Mouse (Mus musculus): ENCODE measurements around the gene Sowahb. TPM values are rescaled to one million over a fixed set of nuclear protein-coding genes. Genes with fewer than 3 reads are reported as not detected.

Gene Sowahb
- polyA plus RNA-seq, 2 experiments from 2014 or later = not detected

DNA sequence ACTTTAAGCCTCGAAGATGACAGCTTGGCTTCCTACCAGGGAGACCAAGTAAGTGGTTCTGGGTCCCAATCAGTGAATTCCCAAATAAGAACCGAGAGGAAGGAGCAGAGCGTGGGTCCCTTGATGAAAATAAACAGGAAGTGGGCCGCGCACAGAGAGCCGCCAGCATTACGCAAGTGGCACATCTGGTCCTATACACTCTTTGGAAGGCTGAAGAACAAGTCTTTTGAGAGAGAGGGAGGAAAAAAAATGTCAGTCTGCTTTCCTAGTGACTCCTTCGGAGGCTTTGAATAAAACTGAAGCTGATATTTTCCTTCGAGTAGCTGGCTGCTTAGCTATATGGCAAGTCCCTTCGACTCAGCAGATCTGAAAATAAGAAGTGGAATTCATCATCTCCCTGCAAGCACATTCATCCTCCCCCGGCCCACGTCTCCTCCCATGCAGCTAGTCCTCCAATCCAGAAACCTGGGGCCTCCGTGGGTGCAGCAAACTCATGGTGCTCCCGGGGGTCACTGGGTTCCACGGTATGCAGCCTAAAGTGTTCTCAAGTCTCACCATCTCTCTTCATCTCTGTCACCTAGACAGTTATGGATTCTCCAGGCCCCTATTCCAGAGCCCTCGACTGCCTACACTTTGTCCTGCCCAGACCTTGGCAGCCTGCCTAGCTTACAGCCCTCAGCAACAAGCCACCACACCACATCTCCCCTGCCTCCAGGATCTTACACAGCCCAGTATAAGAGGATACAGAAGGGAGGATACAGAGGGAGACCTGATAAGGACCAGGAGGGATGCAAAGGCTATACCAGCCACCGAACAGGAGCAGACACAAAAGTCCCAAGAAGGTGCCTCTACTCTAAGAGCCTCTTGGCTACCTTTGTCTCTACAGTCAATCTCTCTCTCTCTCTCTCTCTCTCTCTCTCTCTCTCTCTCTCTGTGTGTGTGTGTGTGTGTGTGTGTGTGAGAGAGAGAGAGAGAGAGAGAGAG, 43.8 kb downstream of the Sowahb start:
- no peak for ATAC-seq

DNA sequence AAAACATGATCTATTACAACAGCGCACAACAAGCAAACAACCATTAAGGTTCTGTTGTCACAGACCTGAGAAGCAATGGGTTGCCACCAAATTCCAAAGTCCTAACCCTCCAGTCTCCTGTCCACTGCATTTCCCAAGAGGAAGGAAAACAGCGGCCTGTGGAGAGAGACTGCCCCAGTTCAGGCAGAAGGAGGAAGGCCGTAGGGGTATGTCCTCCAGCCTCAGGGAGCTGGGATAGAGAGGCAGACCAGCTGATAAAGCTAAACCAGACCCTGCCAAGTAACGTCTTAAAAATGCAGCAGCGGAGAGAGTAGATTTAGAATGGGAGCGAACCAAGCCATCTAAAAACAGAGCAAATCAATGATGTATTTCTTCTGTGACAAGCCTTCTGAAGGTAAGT, 44.8 kb downstream of the Sowahb start:
- ATAC-seq = no peak

DNA sequence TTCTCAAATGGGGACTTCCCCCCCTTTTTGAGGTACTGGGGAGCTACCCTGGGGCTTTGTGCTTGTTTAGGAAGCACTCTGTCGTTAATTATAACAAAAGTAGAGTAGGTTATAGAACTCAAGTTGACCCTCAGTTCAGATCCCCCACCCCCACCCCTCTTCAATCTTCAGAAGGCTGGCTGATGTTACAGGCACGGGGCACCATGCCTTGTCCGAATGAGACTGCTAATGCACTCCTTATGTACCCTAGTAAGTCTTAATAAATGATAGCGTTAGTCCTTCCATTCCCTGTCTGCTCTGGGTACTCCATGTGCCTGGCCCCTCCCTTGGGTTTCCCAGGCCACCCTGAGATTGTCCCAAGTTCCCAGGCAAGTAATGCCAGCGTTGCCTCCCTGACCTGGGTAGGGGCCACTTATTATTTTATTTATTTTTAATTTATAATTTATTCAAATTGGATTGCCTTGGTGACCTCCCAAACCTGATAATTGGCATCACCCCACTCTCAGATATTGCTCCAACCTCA, 46.3 kb downstream of the Sowahb start:
- ATAC-seq = no peak

DNA sequence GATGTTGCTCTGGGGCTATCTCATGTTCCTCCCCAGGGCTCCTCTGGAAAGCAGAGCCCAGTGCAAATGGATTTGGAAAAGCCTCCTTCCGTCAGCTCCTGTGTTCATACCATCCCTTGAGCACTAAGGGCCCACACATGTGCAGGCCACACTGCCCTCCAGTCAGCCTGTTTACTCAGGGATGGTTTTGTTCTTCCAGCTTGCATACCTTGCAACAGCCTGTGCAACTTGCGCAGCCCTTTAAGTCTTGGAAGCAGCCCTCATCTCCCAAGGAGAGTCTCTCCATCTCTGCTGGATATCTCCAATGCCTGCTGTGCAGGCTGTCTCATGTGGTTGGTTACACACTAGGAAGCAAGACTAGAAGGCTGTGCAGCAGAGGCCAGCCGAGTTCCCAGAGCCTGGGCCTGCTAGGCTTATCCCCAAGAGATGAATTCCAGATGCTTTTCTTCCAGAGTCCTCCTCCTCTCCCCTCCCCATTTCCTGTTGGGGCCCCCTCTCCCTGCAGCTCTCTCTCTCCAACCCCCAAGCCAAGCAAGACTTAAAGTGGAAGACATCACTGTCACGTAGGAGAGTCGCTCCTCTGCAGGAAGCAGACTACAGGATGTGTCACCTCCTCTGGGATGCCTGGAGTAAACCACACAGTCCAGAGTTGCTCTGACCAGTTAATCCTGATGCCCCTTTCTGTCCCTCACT, 47.2 kb downstream of the Sowahb start:
- ATAC-seq = no peak

DNA sequence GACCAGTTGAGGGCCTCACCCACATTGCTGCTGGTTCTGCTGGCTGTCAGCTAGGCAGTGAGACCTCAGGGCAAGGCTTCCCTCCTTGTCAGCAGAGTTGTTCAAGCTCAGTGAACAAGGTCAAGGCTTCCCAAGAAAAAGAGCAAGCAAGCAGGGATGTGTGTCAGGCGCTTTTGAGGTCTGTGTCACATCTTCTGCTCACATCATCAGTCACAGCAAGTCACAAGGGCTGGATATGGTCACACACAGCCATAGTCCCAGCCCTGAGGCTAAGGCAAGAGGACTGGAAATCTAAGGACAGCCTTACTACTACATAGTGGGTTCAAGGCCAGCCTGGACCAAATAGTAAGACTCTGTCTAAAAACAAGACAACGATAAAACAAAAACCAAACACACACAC, 50.0 kb downstream of the Sowahb start:
- ATAC-seq = no peak

DNA sequence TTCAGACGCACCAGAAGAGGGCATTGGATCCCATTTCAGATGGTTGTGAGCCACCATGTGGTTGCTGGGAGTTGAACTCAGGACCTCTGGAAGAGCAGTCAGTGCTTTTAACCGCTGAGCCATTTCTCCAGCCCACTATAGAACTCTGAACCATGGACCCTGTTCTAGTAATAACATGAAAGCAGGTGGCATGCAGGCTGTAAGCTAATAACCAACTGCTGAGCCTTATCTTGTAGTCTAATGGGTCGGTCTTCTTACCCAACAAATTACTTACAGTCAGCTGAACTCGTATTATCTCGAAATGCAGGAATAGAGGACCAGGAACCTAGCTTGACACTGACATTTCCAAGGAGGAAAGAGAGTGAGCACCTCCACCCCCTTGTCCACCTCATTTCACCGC, 50.5 kb downstream of the Sowahb start:
- no peak for ATAC-seq

DNA sequence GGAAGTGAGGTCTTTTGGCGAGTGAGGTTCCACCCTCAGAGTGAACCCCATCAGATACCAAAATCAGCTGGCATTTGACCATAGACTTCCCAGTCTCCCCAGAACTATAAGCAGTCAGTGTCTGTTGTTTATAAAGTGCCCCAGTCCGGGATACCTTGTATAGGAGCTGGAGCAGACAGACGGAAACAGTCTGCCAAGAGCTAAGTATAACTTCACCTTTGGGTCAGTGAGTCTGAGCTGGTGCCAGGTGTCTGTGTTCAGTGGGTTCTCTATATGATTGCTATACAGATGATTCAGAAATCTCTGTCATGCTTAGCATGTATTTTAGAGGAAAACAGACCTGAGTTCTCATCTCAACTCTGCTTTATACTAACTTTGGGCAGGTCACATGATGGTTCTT, 52.7 kb downstream of the Sowahb start:
- no peak for ATAC-seq

Other genes starting within 250 kb of the Sowahb start
- 10 to 100 TPM; 29.6 to 33.6 TPM for gene Sept11, start 48.4 kb upstream of the Sowahb start, polyA plus RNA-seq (2017; shearing (Covaris generic))
- 10 to 100 TPM; 72.4 to 79.4 TPM for gene Ccni, start 161.5 kb upstream of the Sowahb start, polyA plus RNA-seq (2017; shearing (Covaris generic))
- under 1 TPM; 0.37 to 0.57 TPM for gene 2010109A12Rik, start 161.5 kb upstream of the Sowahb start, polyA plus RNA-seq (2017; shearing (Covaris generic))
- 10 to 100 TPM; 35.7 to 37.0 TPM for gene Ccng2, start 222.2 kb upstream of the Sowahb start, polyA plus RNA-seq (2017; shearing (Covaris generic))